Mouse (Mus musculus) mouse trophoblast stem cell (cell line): ENCODE data around the gene Adgrl3.

Source experiments
- in situ Hi-C, 2 experiments: fragments of 300-500 bp; cut with MseI, MboI; formaldehyde crosslinking; loops; 2 replicates in 1 of 2; 3 replicates in 1 of 2; pipeline ENCODE4 v1.15.1; 2025

The Adgrl3 gene

GRCm38 (mm10) chr5:81832679-81833078 is 812.7 kb downstream of the Adgrl3 start:
- in situ Hi-C loops: no loop called here

DNA sequence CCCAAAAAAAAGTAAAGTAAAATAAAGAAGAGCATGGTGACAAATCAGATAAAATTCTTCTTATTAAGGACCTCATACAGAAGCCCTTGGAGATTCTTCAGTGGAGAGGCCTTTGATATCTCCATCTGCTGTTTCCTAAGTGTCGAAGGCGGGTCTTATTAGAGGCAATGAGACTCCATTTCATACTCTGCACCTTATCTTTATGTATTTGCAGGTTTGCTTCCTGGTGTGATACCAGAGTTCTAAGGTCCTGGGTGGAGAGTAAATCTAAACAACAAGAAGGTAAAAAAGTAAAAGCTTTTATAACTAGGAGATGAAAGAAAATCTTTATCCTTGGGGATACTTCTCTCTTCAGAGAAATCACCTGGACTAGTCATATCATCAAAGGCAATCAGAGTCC is 817.9 kb downstream of the Adgrl3 start:
- in situ Hi-C loops: no loop called here

DNA sequence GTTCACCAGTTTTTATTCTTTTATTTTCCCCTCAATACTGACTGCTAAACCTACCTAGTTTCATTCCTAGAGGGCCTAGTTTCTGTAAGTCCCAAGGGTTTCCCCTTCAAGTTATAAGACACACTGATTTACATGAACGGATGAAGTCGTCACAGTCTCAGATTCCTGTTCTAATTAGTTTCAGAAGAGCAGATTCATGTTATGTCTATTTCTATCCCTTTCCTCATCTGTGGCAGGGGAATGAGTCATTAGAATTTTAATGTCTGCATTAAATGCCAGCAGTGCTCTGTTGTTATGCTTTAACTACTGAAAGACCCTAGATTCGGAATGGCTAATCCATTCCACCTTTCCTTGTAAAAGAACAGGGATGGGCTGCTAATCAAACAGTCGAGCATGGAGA is 823.9 kb downstream of the Adgrl3 start:
- in situ Hi-C loops: no loop called here

- in situ Hi-C loops: no loop called here
Observed at GRCm38 (mm10) chr5:81870336-81870735, 850.4 kb downstream of the Adgrl3 start.
